Mouse (Mus musculus) ES-Bruce4 (cell line): ENCODE results near the gene Kalrn.

ENCODE experiments used
- CTCF ChIP-seq: IDR thresholded peaks from one replicate; pipeline ENCODE4 v1.8.1; 2011; ENCODE audit warnings: low read depth, low read length
- EP300 ChIP-seq: IDR thresholded peaks from 2 replicates; pipeline ENCODE4 v1.6.1; 2011; ENCODE audit warnings: low read depth, low read length; ENCODE audit not compliant: insufficient read depth
- POLR2A ChIP-seq: IDR thresholded peaks from one replicate; pipeline ENCODE4 v1.8.1; 2011; ENCODE audit warnings: low read length; ENCODE audit not compliant: insufficient read depth

DNA sequence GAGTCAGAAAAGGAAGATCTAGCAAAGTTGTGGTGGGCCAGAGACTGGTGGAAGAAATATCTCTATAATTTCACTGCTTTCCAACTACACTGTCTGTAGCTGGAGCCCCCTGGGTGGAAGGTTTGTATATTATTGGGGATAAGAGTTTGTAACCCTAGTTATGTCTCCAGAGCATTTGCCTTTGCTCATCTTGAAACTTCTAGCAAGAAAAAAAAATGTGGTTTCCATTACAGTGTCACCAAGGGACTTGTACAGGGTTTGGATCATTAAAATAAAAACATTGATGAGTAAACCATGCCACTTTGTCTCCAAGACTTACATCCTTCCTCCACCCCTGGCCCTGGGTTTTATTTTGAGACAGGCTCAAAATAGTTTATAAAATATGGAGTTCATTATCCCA is 71.2 kb downstream of the Kalrn start:
- TF ChIP-seq CTCF (no peak), POLR2A (no peak), EP300 (no peak)
